Mouse (Mus musculus): ENCODE data around the gene Herc2. TPM values are rescaled to one million over a fixed set of nuclear protein-coding genes. Genes with fewer than 3 reads are reported as not detected.

The Herc2 gene
- polyA plus RNA-seq, 1 experiment from 2014 or later = 21.2 TPM

DNA sequence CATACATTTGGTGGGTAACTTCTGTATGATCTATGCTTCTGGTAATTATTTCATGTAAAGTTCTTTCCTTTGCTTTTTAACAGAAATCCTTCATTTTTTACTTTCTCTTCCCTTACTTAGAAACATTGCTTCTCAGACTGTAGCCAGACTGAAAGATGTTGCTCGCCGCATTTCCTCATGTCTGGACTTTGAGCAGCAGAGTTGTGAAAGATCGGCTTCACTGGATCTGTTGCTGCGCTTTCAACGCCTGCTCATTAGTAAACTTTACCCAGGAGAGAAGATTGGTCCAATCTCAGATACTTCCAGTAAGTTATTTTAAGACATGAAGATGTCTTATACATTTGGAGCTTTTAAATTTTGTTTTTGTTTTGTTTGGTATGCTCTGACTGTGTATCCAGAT lies 71.4 kb downstream of the Herc2 start:
- Histone ChIP-seq H3K27ac (replicated peaks in 1 of 2; ENCODE audit: control insufficient read depth in 1 of 2, insufficient read depth in 1 of 2, low read depth in 2 of 2, low read length in 2 of 2) (no peak overlapping the region), H3K36me3 (ENCODE audit: control insufficient read depth, insufficient read depth, low read length) (peaks cover 54% of the 10 kb centered on the region), H3K4me1 (ENCODE audit: control insufficient read depth in 2 of 2, insufficient read depth in 2 of 2, low read length in 2 of 2) (no peaks in the 10 kb centered on the region), H3K4me2 (ENCODE audit: low read length) (no peak overlapping the region), H3K9ac (ENCODE audit: low read length) (no peak overlapping the region), H3K27me3 (ENCODE audit: control insufficient read depth, insufficient read depth, low read length) (no peaks in the 10 kb centered on the region), H3K4me3 (ENCODE audit: control insufficient read depth in 1 of 2, insufficient read depth in 1 of 2, low read depth in 1 of 2, low read length in 2 of 2) (no peak overlapping the region), H3K9me3 (ENCODE audit: control insufficient read depth, low read length) (no peaks in the 10 kb centered on the region)
- ATAC-seq (ENCODE audit: insufficient number of reproducible peaks, insufficient read depth, low FRiP score, low read depth) = no peak
- WGBS = 93% methylated on average over 5 of the region's 5 CpGs

DNA sequence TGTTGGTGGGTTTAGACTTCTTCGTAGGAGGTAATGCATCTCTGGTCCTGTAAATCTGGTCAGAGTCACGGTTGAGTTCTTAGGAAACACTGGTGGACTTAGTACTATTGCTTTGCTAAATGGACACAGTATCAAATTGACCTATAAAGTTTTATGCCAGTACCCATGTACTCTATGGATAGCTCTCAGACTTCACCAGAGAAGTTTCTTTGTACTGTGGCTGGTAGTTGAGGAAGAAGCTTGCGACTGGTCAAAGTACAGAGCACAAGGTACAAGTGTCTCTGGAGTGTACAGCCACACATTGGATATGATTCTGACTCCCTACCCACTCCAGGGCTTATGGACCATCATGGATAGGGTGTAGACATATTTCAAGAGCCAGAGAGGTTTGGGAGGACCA lies 78.1 kb downstream of the Herc2 start:
- H3K27me3 ChIP-seq (ENCODE audit: control insufficient read depth, insufficient read depth, low read length) = no peaks in the 10 kb centered on the region
- H3K27ac ChIP-seq (replicated peaks in 1 of 2; ENCODE audit: control insufficient read depth in 1 of 2, insufficient read depth in 1 of 2, low read depth in 2 of 2, low read length in 2 of 2) = no peak overlapping the region
- H3K4me1 ChIP-seq (ENCODE audit: control insufficient read depth in 2 of 2, insufficient read depth in 2 of 2, low read length in 2 of 2) = no peaks in the 10 kb centered on the region
- 91% methylated on average over 3 of the region's 3 CpGs for WGBS
- H3K9me3 ChIP-seq (ENCODE audit: control insufficient read depth, low read length) = no peaks in the 10 kb centered on the region
- peaks cover 63% of the 10 kb centered on the region for H3K36me3 ChIP-seq (ENCODE audit: control insufficient read depth, insufficient read depth, low read length)
- no peak overlapping the region for H3K4me2 ChIP-seq (ENCODE audit: low read length)
- H3K9ac ChIP-seq (ENCODE audit: low read length) = no peak overlapping the region
- ATAC-seq (ENCODE audit: insufficient number of reproducible peaks, insufficient read depth, low FRiP score, low read depth) = no peak
- H3K4me3 ChIP-seq (ENCODE audit: control insufficient read depth in 1 of 2, insufficient read depth in 1 of 2, low read depth in 1 of 2, low read length in 2 of 2) = no peak overlapping the region

DNA sequence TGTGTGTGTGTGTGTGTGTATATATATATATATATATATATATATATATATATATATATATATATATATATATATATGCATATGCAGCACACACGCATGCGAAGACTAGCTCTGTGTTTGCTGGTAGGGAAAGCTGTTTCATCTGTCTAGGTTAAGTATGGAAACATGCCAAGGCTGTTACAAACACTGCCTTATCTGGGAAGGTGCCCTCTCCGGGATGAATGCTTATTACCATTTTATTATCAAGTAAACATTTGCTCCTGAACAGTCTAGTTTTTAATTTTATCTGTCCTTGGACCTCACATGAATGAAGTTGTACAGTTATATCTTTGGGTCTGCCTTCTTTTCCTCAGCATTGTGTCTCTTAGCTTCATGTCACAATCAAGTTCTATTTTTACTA lies 79.6 kb downstream of the Herc2 start:
- WGBS = 73% methylated on average over 3 of the region's 3 CpGs
- Histone ChIP-seq H3K4me1 (ENCODE audit: control insufficient read depth in 2 of 2, insufficient read depth in 2 of 2, low read length in 2 of 2) (no peaks in the 10 kb centered on the region), H3K27ac (replicated peaks in 1 of 2; ENCODE audit: control insufficient read depth in 1 of 2, insufficient read depth in 1 of 2, low read depth in 2 of 2, low read length in 2 of 2) (no peak overlapping the region), H3K27me3 (ENCODE audit: control insufficient read depth, insufficient read depth, low read length) (no peaks in the 10 kb centered on the region), H3K4me2 (ENCODE audit: low read length) (no peak overlapping the region), H3K36me3 (ENCODE audit: control insufficient read depth, insufficient read depth, low read length) (peaks cover 68% of the 10 kb centered on the region), H3K9ac (ENCODE audit: low read length) (no peak overlapping the region), H3K4me3 (ENCODE audit: control insufficient read depth in 1 of 2, insufficient read depth in 1 of 2, low read depth in 1 of 2, low read length in 2 of 2) (no peak overlapping the region), H3K9me3 (ENCODE audit: control insufficient read depth, low read length) (no peaks in the 10 kb centered on the region)
- ATAC-seq (ENCODE audit: insufficient number of reproducible peaks, insufficient read depth, low FRiP score, low read depth) = no peak

GRCm38 (mm10) chr7:56131548-56131947 lies 81.6 kb downstream of the Herc2 start:
- 65% methylated on average over 6 of the region's 6 CpGs for WGBS

GRCm38 (mm10) chr7:56138706-56139105 lies 88.7 kb downstream of the Herc2 start:
- no peak overlapping the region for H3K4me2 ChIP-seq (ENCODE audit: low read length)
- H3K4me3 ChIP-seq (ENCODE audit: control insufficient read depth in 1 of 2, insufficient read depth in 1 of 2, low read depth in 1 of 2, low read length in 2 of 2) = no peak overlapping the region
- H3K36me3 ChIP-seq (ENCODE audit: control insufficient read depth, insufficient read depth, low read length) = peaks cover 69% of the 10 kb centered on the region
- no peak overlapping the region for H3K27ac ChIP-seq (replicated peaks in 1 of 2; ENCODE audit: control insufficient read depth in 1 of 2, insufficient read depth in 1 of 2, low read depth in 2 of 2, low read length in 2 of 2)
- no peak overlapping the region for H3K9ac ChIP-seq (ENCODE audit: low read length)
- H3K27me3 ChIP-seq (ENCODE audit: control insufficient read depth, insufficient read depth, low read length) = no peaks in the 10 kb centered on the region
- no peaks in the 10 kb centered on the region for H3K9me3 ChIP-seq (ENCODE audit: control insufficient read depth, low read length)
- 88% methylated on average over 7 of the region's 7 CpGs for WGBS
- ATAC-seq (ENCODE audit: insufficient number of reproducible peaks, insufficient read depth, low FRiP score, low read depth) = no peak
- H3K4me1 ChIP-seq (ENCODE audit: control insufficient read depth in 2 of 2, insufficient read depth in 2 of 2, low read length in 2 of 2) = no peaks in the 10 kb centered on the region

More at GRCm38 (mm10) chr7:56131548-56131947, 81.6 kb downstream of the Herc2 start:
- no peak overlapping the region for H3K4me3 ChIP-seq (ENCODE audit: control insufficient read depth in 1 of 2, insufficient read depth in 1 of 2, low read depth in 1 of 2, low read length in 2 of 2)
- H3K27ac ChIP-seq (replicated peaks in 1 of 2; ENCODE audit: control insufficient read depth in 1 of 2, insufficient read depth in 1 of 2, low read depth in 2 of 2, low read length in 2 of 2) = no peak overlapping the region
- no peak for ATAC-seq (ENCODE audit: insufficient number of reproducible peaks, insufficient read depth, low FRiP score, low read depth)
- H3K4me1 ChIP-seq (ENCODE audit: control insufficient read depth in 2 of 2, insufficient read depth in 2 of 2, low read length in 2 of 2) = no peaks in the 10 kb centered on the region
- no peaks in the 10 kb centered on the region for H3K9me3 ChIP-seq (ENCODE audit: control insufficient read depth, low read length)
- no peak overlapping the region for H3K4me2 ChIP-seq (ENCODE audit: low read length)
- H3K36me3 ChIP-seq (ENCODE audit: control insufficient read depth, insufficient read depth, low read length) = peaks cover 70% of the 10 kb centered on the region
- no peak overlapping the region for H3K9ac ChIP-seq (ENCODE audit: low read length)
- no peaks in the 10 kb centered on the region for H3K27me3 ChIP-seq (ENCODE audit: control insufficient read depth, insufficient read depth, low read length)

DNA sequence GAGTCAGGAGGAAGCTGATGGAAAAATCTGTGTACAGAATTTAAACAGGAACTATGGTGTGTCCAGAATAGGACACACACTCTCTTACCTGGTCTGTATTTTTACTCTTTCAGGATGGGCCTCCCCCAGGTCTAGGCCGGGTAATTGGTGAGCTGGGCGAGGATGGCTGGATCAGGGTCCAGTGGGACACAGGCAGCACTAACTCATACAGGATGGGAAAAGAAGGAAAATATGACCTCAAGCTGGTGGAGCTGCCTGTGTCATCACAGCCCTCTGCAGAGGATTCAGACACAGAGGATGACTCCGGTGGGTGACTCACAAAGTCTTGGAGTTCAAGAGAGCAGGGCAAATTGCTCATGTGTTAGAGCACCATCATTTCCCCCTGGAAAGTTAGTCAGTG lies 96.4 kb downstream of the Herc2 start:
- H3K4me2 ChIP-seq (ENCODE audit: low read length) = no peak overlapping the region
- no peaks in the 10 kb centered on the region for H3K27me3 ChIP-seq (ENCODE audit: control insufficient read depth, insufficient read depth, low read length)
- no peak overlapping the region for H3K9ac ChIP-seq (ENCODE audit: low read length)
- H3K36me3 ChIP-seq (ENCODE audit: control insufficient read depth, insufficient read depth, low read length) = peaks cover 61% of the 10 kb centered on the region
- H3K4me3 ChIP-seq (ENCODE audit: control insufficient read depth in 1 of 2, insufficient read depth in 1 of 2, low read depth in 1 of 2, low read length in 2 of 2) = no peak overlapping the region
- no peaks in the 10 kb centered on the region for H3K4me1 ChIP-seq (ENCODE audit: control insufficient read depth in 2 of 2, insufficient read depth in 2 of 2, low read length in 2 of 2)
- WGBS = 93% methylated on average over 3 of the region's 3 CpGs
- no peak for ATAC-seq (ENCODE audit: insufficient number of reproducible peaks, insufficient read depth, low FRiP score, low read depth)
- H3K27ac ChIP-seq (replicated peaks in 1 of 2; ENCODE audit: control insufficient read depth in 1 of 2, insufficient read depth in 1 of 2, low read depth in 2 of 2, low read length in 2 of 2) = no peak overlapping the region
- H3K9me3 ChIP-seq (ENCODE audit: control insufficient read depth, low read length) = no peaks in the 10 kb centered on the region

DNA sequence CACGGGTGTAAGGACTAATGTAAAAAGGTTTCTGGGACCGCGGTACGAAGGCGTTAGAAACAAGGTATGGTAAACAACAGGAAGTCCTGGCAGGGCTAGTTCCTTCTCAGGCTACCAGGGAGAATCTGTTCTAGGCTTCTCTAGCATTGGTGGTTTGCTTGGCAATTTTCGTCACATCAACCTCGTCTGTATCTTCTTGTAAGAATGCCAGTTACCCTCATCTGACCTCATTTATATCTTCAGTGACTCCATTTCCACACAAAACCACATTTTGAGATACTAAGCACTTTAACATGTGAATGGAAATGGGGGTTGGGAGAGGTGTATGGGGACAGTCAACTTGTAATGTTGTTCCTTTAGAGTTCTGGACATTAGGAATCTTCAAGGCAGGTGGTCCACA lies 98.9 kb downstream of the Herc2 start:
- ATAC-seq (ENCODE audit: insufficient number of reproducible peaks, insufficient read depth, low FRiP score, low read depth) = no peak
- Histone ChIP-seq H3K4me2 (ENCODE audit: low read length) (no peak overlapping the region), H3K9me3 (ENCODE audit: control insufficient read depth, low read length) (no peaks in the 10 kb centered on the region), H3K9ac (ENCODE audit: low read length) (no peak overlapping the region), H3K4me1 (ENCODE audit: control insufficient read depth in 2 of 2, insufficient read depth in 2 of 2, low read length in 2 of 2) (no peaks in the 10 kb centered on the region), H3K27me3 (ENCODE audit: control insufficient read depth, insufficient read depth, low read length) (no peaks in the 10 kb centered on the region), H3K36me3 (ENCODE audit: control insufficient read depth, insufficient read depth, low read length) (peaks cover 76% of the 10 kb centered on the region), H3K4me3 (ENCODE audit: control insufficient read depth in 1 of 2, insufficient read depth in 1 of 2, low read depth in 1 of 2, low read length in 2 of 2) (no peak overlapping the region), H3K27ac (replicated peaks in 1 of 2; ENCODE audit: control insufficient read depth in 1 of 2, insufficient read depth in 1 of 2, low read depth in 2 of 2, low read length in 2 of 2) (no peak overlapping the region)
- 89% methylated on average over 7 of the region's 7 CpGs for WGBS

DNA sequence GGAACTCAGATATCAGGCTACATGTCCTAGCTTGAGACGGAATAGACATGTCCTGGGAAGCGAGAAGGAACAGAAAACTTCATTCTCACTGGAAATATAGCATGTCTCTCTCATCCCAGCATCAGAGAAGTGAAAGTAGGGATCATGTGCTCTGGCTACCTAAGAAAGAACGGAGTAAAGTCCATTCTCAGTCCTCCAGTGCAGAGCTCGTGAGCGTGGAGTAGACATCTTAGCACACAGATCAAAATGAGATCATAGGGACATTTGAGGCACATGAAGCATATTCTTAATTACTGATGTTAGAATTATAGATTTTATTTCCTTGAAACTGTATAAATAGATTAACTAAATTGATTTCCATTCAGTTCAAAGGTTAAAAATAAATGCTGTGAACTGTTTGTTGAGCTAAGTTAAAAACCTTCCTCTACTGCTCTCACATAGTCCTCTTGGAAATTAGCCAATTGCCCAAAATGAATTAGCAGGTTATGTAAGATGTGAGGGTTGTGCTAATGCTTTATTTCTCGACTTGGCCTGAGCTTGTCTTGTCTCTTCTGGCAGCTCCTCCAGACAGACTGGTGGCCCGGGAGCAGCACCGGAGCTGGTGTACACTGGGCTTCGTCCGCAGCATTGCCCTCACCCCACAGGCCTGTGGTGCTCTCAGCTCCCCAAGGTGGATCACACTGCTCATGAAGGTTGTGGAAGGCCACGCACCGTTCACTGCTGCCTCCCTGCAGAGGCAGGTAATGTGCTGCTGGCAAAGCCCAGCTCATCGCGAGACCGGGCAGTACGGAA lies 102.1 kb downstream of the Herc2 start:
- Histone ChIP-seq H3K27ac (replicated peaks in 1 of 2; ENCODE audit: control insufficient read depth in 1 of 2, insufficient read depth in 1 of 2, low read depth in 2 of 2, low read length in 2 of 2) (no peak overlapping the region), H3K4me3 (ENCODE audit: control insufficient read depth in 1 of 2, insufficient read depth in 1 of 2, low read depth in 1 of 2, low read length in 2 of 2) (no peak overlapping the region), H3K9ac (ENCODE audit: low read length) (no peak overlapping the region), H3K4me1 (ENCODE audit: control insufficient read depth in 2 of 2, insufficient read depth in 2 of 2, low read length in 2 of 2) (no peaks in the 10 kb centered on the region), H3K9me3 (ENCODE audit: control insufficient read depth, low read length) (no peaks in the 10 kb centered on the region), H3K36me3 (ENCODE audit: control insufficient read depth, insufficient read depth, low read length) (peaks cover 81% of the 10 kb centered on the region), H3K4me2 (ENCODE audit: low read length) (no peak overlapping the region), H3K27me3 (ENCODE audit: control insufficient read depth, insufficient read depth, low read length) (no peaks in the 10 kb centered on the region)
- ATAC-seq (ENCODE audit: insufficient number of reproducible peaks, insufficient read depth, low FRiP score, low read depth) = no peak
- WGBS = 92% methylated on average over 16 of the region's 16 CpGs

All from heart, embryonic 14.5 days (tissue).